Mouse (Mus musculus): Measurements from ENCODE around the gene Lcp1.
"Not testable (repeated sequence)": the region's sequence is repeated elsewhere in the genome, so short reads cannot be mapped to it uniquely, and the experiment has no call there.

The Lcp1 gene

DNA sequence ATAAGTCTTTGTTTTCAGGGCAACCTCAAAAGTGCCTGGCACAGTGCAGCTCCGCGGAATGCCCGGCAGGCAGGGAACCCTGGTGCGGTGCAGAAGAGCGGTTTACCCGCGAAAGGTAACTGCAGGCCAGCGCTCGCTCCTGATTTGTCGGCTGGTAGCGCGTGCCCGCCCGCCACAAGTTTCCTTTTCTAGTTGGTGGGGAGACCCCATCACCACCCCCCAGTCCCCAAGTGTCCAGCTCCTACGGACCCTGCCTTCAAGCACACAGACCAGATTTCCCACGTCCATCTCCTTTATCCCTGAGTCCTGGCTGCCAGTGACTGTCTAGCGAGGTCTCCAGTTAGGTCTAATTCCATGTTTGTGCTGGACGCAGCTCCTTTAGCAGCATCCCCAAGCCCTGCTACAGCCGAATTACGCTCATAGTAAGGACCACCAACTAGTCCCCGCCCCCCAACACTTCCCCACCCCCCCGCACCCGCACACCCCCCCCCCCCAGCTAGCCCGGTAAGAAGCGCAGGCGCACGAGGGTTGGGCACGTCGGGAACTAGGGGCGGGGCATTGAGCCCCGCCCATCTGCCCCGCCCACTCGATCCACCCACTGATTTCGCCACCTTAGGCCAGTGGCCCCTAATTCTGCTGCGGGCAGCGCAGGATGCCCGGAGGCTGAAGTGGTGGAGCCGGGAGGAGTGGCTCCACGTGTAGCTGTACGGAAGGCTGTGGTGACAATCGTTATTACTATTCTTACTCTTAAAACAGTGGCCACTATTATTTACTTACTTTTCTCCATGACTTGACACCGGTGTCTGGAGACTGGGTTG, at the start of gene Lcp1, which contains the start of gene Lrrc63:
Lcp1 (plus strand) TSS at position 601 of the 818 bp plus-strand sequence.
Lrrc63 (minus strand) TSS at position 381 of the 818 bp plus-strand sequence.
- peak; percentile 57 for DNase-seq

DNA sequence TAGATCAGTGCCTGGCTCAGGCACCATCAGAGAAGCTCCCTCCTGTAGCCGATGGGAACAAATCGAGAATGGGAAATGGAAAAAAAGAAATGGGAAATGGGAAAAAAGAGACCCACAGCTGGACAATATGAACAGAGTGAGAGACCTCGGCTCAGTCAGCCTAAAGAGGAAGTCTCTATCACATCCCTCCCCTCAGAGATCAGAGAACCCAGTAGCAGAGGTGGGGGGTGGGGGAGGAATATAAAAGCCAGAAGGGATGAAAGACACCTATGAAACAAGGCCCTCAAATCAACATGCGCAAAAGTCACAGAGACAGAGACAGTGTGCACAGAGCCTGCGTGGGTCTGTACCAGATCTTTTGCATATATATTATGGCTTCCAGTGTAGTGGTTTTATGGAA, 27.9 kb upstream of the Lcp1 start:
- peak; percentile 13 for DNase-seq

DNA sequence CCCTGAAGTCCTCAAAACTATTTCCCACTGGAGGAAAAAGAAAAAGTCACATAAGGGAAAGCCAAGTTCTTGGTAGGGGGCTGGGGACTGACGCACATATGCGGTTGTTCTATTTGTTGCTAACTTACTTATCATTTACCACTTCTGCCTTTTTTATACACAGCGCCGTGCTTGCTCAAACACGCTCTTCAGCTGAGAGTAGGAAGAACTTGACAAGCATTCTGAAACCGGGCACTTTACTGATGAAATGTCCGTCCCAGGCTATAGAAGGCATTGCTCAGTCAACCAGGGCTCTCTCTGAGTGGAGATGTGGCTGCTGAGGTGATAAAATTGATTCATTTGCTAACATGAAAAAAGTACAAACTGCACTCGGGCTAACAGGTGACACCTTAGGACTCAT, 9.2 kb upstream of the Lcp1 start:
- no peak for DNase-seq

DNA sequence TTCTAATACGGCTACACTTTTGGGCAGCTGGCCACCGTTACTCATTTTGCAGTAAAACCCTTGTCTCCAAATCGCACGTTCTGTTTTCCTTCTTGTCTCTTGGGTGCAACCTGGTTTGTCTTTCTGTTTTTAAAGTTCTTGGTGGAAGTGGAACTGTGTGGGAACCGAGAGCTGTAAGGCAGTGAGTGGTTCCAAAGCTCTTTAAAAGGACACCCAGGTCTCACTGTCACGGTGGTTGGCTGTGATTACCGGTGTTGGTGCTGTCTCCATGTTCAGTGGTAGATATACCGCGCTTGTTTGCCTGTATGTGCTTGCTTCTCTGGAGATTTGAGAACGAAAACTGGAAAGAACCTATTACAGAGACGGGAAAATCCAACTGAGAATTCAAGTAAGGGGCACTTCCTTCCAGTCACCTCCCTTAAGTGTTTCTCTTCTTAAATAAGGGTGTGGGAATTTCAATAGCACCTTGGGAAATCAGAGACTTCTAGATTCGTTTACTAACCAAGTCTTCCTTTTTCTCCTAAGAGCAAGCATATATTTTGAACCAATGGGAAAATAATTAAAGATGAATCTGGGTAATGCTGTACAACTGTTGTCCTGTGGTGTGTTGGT, 529 bp downstream of the Lcp1 start:
- DNase-seq, result no peak

DNA sequence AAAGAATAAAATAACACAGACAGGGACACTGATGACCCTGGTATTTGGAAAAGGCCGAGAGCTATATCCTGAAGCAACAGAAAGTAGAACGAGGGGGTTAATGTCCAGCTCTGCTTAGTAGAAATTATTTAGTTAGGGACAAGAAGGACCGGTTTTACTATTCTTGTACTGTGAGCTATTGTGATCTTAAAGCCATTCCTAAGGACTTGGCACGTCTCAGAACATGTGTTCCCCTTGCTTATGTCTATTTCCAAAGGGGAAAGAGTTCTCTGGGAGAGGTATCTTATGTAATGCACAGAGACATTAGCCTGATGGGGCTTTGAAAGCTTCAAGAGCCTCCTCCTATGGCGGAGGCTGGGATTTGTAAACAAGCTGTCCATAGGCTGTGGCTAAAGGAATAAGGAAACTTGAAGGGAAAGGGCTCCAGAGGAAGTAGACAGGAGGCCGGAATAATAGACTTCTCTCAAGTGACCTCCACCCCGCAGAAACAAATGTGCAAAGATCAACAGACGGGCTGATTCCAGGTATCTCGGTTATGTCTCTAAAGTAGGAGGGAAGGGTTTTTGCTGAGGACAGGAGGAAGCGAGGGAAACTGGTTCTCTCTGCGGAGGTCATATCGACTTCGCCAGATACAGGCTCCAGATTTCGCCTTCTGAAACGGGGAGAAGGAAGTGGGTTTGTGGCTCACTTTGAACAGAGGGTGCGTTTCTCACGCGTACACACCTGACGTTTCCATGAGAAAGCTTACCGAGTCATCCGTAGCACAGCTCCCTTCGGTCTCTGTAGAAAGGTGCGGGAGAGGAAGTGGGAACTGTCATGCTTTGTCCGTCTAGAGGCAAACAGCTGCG, 5.4 kb downstream of the Lcp1 start:
- peak; percentile 38 for DNase-seq

DNA sequence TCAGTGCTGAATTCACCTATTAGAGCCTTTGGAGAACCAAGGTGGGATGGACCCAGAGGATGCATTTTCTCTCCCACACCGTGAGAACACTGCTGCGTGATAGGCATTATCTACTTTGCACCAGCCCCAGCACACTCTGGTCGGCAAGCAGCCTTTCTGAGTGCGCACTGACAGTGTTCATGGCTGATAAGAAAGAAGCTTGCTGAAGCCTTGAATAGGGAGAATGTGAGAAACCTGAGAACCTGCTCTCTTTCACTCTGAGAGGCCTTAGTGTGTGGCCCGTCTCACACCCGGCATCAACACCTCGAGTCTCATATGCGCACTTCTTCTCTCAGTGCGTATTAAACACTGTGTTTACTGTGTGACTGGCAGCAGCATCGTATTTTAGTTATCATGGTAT, 7.6 kb downstream of the Lcp1 start:
- no peak for DNase-seq

DNA sequence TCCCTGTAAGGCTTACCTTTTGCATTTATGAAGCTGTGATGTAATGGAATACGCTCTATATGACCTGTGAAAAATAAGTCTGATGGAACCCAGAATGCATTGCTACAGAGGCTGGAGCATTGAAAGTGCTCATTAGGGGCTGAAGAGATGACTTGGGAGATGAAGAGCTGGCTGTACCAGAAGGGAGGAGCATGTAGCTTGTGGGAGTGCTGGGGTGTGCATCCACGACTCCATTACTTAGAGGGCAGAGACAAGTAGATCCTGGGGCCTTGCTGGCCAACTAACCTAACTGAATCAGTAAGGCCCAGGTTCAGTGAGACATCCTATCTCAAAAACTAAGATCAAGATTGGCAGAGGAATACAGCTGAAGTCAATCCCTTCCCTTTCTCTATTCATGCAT, 8.3 kb downstream of the Lcp1 start:
- DNase-seq, result no peak

DNA sequence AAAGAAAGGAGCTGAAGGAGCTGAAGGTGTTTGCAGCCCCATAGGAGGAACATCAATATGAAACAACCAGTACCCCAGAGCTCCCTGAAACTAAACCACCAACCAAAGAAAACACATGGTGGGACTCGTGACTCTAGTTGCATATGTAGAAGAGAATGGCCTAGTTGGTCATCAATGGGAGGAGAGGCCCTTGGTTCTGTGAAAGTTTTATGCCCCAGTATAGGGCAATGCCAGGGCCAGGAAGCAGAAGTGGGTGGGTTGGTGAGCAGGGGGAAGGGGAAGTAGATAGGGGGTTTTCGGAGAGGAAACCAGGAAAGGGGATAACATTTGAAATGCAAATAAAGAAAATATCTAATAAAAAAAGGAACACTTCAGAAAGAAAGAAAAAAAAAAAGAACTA, 16.8 kb downstream of the Lcp1 start:
- DNase-seq, result not testable (repeated sequence)

DNA sequence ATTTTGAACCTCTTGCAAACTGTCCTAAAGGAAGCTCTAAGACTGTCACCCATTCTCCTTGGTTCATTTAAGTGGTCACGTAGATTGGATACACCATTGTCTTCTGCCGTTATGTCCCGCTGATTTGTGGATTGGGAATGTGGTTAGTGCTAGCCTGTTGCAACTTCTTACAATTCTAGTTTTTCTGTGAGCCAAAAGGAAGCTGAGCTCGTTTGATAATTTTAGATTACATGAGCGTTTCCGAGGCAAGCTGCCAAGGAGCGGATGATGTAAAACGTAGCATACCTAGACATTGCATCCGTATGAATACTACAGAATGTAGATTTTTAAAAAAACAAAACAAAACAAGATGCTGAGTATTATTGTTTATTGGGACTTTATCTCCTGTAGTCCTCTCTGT, 17.3 kb downstream of the Lcp1 start:
- no peak for DNase-seq

DNA sequence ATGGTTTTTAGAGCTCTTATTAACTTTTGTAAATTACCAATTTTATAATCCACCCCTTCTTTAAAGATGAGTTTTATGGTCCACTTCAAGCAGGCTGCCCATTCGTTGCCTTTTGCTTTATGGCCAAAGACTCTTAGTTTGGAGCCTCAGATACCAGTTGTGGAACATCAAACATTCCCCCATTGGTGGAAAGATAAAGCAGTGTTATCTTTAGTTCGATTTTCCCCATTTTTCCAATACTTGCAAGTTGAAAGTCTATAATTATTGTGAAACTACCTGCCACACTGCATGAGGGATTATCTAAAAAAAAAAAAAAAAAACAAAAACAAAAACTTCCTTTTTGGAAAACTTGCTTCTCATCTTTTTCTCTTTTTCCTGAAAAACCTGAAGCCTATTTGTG, 19.8 kb downstream of the Lcp1 start:
- no peak for DNase-seq

DNA sequence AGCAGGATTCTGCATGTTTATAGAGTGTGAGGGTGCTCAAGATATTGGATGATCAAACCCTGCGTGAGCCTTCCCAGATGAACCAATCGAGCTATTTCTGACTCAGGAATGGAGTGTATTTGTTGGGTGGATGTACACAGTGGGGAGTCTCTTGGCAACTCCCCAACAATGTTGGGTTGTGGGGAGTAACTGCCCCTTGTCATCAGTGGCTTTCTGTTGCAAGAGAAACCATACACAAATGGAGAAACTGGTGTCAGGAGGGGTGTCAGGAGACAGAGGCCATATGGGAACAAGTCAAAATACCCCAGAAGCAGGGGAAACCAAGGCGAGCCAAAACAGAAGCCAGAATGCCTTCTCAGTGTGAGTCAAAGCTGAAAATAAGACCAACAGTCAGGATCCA, 20.2 kb downstream of the Lcp1 start:
- DNase-seq, result no peak

DNA sequence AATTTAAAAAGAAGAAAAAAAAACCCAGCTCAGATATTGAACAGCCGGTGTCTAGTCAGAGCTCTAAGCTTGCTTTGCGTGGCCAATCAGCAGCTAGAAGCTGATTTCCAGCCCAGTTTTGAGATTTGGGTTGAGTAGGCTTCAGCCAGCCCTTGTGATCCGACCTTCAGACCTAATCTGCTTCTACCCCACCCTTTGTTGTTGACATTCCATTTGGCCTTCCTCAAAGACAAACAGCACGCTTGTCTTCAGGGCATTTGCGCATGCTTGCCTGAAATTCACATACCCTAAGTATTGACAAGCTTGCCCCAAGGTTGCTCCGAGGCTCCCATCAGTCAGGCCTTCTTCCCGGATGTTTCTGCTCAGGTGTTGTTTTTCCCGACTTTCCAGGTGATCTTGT, 23.6 kb downstream of the Lcp1 start:
- no peak for DNase-seq

DNA sequence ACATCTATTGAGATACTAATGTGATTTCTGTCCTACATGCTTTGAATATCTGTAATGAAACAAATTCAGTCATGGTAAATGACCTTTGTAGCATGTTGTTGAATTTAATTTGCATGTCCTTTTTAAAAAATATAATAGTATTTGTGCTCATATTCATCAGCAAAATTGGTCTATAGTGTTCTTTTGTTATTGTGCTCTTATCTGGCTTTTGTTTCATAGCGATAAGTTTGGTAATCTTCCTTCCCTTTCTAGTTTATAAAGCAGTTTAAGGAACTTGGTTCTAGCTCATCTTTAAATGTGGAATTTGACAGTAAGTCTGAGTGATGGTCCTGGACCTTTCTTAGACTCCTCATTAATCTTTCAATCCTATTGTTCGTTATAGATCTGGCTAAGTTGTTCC, 28.5 kb downstream of the Lcp1 start:
- no peak for DNase-seq

DNA sequence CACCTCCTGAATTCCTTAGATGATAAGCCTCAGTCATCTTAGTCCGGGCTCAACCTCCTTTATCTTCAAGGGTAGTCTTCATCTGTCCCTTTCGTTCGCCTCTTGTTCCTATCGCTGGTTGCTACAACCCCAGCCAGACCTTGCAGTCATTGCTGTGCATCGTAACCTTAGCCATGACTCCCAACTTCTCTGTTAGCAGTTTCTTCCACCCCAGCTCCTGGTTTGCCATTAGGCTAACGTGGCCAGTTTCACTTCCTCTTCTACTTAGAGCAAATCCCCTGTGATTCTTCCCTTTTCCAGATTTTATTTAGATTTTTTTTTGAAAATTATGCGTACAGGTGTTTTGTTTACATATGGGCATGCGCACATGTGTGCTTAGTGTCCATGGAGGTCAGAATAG, 33.0 kb downstream of the Lcp1 start:
- no peak for DNase-seq

DNA sequence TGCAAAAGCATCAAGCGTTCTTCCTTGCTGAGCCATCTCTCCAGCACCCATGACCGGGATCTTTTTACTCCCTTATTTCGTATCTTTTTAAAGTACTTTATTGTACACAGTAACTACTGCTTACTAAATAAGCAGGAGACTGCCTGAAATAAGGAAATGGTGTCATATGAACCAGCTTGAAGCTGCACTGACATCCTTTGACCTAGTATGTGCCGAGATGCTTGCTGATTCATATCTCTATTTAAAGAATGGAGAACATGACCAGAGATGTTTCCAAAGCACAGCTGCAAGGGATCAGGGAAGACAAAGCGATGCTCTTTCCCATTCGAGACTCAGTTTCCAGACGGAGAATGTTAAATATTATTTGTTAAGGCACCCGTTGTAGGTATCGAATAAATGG, 33.4 kb downstream of the Lcp1 start:
- DNase-seq, result no peak

DNA sequence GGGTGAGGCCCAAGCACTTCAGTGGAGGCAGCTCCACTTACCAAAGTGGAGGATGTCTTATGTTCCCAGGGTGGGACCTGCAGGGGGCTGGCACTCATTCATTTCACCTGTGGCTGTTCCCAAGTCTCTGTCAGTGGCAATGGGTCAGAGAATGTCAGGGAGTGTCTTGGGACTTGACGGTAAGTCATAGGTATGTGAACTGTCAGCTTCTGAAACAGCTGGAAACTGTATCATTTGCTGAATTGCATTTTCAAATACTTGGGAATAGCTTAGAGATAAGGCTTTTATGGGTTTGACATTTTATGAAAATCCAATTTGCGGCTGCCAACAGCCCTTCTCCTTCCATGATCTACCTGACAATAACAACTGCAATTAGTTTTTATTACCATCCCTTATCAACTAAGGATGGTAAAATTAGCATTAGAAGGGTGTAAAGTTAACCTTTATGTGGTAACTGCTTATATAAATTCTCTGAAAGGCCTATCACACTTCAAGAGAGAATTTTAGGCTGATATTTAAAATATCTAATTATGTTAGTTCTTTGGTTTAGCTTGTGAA, 34.8 kb downstream of the Lcp1 start:
- no peak for DNase-seq

DNA sequence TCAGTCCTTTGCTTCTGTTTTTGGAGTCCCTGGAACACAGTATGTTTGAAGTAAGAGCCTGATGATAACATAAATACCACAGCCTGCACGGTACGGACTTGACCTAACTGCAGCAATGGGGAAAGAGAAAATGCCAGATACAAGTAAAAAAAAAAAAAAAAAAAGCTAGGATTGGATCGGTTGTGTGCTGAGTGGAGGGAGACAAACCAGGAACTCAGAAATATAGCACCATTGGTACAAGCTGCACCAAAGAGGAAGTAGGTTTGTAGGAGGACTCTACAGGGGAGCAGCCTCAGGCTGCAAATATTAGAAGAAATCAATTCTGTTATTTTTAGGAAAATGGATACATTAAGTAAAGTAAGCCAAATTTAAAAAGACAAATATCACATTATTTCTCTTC, 37.6 kb downstream of the Lcp1 start:
- DNase-seq, result no peak

DNA sequence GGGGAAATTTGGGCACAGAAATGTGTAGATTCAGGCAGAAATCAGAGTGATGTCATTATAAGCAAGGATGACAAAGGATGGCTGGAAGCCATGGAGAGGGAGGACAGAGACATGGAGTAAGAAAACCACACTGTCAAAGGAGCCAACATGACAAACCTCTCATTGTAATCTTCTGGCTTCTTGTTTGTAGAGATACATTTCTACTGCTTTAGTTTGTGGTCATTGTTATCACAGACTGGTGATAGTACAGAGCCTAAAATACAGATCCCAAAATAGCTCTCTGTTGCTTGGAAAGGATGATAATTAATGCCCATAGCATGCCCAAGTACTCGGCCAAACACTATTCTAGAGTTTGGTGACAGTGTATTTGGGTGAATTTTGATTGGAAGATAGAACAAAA, 39.6 kb downstream of the Lcp1 start:
- DNase-seq, result no peak

DNA sequence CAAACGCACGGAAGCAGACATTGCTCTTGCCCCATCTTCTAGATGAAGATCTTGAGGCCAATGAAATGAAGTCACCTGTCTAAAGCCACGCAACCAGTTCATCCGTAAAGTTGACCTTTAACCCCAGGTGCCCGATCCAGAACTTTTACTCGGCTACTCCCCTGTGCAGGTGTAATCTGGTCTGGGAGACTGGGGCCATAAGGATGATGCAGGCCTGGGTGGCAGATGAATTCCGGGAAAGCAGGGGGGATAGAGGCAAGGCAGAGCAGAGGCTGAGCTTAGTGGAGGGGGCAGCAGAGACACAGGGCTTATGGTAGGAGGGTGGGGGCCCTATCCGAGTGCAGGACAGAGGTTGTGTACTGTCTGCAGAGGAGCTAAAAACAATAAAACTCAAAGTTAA, 43.4 kb downstream of the Lcp1 start:
- no peak for DNase-seq

DNA sequence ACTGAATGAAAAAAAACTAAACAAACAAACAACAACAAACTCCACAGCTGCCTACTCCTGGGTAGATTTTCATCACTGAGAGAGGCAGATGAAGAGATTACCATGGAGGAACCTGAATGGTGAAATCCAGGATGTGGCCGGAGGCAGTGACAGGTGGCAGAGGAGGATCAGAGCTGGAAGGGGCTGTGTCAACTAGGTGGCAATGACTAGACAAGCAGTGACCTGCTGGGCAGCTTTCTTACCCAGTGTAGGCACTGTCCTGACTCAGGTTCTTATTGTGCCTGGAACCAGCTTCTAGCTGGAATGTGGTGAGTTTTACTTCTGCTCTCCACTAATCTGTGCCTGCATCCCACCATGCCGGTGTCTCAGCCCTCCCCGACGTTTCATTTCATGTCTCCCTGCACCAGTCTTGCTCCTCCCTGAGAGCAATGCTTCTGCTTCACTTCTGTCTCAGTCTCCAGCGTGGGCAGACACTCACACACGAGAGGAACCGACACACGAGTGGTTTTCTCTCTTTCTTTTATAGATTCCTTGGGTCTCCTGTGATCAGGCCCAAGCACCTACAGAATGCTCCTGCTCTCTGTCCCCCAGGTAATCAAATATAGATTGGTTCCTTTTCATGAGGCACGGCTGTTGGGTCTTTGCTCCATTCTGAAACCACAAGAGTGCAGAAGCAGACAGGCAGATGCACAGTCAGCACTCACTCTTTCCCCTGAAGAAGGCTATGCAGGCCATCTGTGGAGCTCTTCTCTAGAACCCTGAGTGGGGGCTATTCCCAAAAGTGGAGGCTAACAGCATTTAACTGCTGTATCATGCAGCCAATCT, 44.0 kb downstream of the Lcp1 start:
- peak; percentile 60 for DNase-seq

DNA sequence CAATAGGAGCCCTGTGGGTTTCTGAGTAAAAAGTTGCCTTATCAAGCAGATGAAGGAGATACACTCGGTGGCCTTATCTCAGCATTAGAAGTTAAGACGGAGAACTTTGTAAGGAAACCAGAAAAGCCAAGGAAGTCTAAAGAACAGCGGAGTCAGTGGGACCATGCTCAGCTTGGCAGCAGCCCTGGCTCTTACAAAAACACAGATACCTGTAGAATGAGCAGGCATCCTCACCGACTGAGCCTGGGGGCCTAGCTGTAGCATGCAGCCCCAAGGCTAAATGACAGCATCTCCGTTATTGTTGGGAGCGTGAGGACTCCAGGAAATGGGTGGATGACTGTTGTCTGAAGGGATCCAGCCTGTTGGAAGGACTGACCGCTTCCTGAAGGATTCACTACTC, 44.9 kb downstream of the Lcp1 start:
- peak; percentile 28 for DNase-seq

DNA sequence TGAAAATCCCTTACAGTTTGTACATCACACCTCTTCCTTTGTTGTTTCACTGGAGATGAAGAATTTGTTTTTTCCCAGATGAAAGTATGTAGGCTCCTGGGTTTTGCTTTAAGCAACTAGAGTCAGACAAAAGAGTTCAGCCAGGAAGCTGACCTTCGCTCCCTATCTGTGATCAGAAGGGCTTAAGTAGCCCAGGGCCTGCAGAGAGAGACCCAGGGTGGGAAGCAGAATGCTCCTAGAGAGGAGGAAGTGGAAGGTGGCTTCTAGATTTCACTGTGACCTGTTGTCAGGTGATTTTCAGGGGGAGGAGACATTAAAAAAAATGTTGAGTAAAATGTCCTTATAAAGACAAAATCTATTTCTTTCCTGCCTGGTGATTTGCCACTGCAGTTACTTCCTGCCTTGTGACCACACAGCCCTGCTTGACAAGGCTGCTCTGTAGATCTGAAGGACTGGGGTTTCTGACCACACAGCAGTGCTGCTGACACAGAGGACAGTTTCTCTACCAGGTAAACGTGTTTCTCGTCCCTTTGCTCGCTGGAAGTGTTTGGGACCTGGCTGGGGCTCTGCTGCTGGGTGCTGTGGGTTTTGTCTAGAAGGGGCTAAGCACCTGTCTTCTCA, 45.6 kb downstream of the Lcp1 start:
- DNase-seq, result peak; percentile 75

Measured in thymus, postnatal 25 days (tissue).